Mouse (Mus musculus): ENCODE results near the gene Asz1.

Gene Asz1

DNA sequence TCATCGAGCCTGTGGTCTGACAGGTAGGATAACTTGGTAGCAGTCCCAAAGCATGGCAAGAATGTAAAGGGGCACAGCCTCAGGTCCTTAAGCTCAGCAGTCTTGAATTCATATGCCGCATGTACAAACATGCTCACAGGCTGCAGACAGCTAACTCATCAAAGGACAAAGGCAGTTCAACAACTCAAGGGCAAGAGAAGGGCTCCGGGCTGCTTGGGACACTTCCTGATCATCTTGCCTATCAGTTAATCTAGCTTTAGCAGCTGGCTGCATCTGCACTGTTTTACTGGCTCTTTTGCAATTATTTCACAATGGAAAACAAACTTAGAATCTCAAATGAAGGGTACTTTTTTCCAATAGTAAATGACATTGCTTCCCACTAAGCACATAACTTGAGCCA lies 101.5 kb downstream of the Asz1 start:
- DNase-seq (ENCODE audit: low spot score), result no peak

- no peak for DNase-seq (ENCODE audit: low spot score)
Observed at GRCm38 (mm10) chr6:18002065-18002464, 106.8 kb downstream of the Asz1 start.

All from urinary bladder, postnatal 25 days (tissue).